Mouse (Mus musculus): ENCODE results near the gene Atic. TPM values are rescaled to one million over a fixed set of nuclear protein-coding genes. Genes with fewer than 3 reads are reported as not detected.

The Atic gene
- polyA plus RNA-seq, 1 experiment from 2014 or later = 32.5 TPM

DNA sequence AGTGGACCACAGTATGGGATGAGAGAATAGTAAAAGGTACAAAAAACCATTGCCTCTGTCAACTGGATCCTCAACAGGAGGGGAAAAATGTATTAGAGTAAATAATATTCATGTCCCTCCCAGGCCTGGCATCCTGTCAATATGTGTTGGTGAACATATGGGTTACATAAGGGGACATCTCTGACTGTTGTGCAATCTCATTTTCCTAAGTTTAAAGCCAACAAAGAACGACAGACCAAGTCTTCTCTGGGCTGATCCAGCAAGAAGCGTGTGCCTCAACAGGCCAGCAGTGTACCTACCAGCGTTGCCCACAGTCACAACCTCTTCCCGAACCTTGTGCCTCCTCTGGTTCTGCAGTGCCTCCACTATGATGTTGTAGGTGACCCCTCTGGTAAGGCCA lies 38.4 kb downstream of the Atic start:
- H3K4me3 ChIP-seq (ENCODE audit: low read depth, low read length) = no peak overlapping the region
- no peak overlapping the region for H3K27ac ChIP-seq (replicated peaks)
- H3K27me3 ChIP-seq (ENCODE audit: control insufficient read depth, insufficient read depth, low read length) = no peaks in the 10 kb centered on the region
- no peak for ATAC-seq (ENCODE audit: low FRiP score, low TSS enrichment)
- DNase-seq (ENCODE audit: low spot score) = no peak
- no peak overlapping the region for H3K4me2 ChIP-seq (replicated peaks; ENCODE audit: low read depth)
- peaks cover 18% of the 10 kb centered on the region for H3K36me3 ChIP-seq (ENCODE audit: control insufficient read depth, insufficient read depth, low read length)
- TF ChIP-seq CTCF (IDR thresholded peaks at IDR 0.05; ENCODE audit: low read depth) = no peak
- TF ChIP-seq EP300 (optimal IDR thresholded peaks at IDR 0.05) = no peak
- no peaks in the 10 kb centered on the region for H3K9me3 ChIP-seq (ENCODE audit: control insufficient read depth, low read length)
- WGBS = 81% methylated on average over 4 of the region's 4 CpGs
- H3K4me1 ChIP-seq (replicated peaks; ENCODE audit: control insufficient read depth, insufficient read depth) = no peaks in the 10 kb centered on the region
- no peak overlapping the region for H3K9ac ChIP-seq (ENCODE audit: low read length)

DNA sequence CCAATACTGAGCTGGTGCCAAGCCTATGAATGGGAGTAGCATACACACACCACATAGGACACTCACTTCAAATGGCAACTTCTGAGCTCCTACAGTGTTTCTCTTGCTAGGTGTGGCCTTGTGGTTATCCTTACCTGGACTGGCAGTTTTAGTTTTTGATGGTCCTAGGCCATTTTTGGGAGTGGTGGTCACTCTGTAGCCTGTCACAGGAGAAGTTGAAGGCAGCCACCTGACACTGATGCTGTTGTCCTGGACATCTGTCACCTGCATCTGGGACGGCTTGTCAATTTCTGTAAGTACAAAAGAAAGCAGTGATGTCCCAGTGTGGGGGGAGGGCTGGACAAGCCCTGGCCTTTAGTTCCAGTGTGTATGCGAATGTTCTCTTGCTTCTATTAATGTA lies 48.8 kb downstream of the Atic start:
- 89% methylated on average over 2 of the region's 2 CpGs for WGBS
- DNase-seq (ENCODE audit: low spot score) (no peak), ATAC-seq (ENCODE audit: low FRiP score, low TSS enrichment) (no peak)
- no peaks in the 10 kb centered on the region for H3K9me3 ChIP-seq (ENCODE audit: control insufficient read depth, low read length)
- TF ChIP-seq CTCF (IDR thresholded peaks at IDR 0.05; ENCODE audit: low read depth) (no peak), EP300 (optimal IDR thresholded peaks at IDR 0.05) (no peak)
- no peak overlapping the region for H3K4me3 ChIP-seq (ENCODE audit: low read depth, low read length)
- peaks cover 12% of the 10 kb centered on the region; the same call in 1 of the 2 replicates for H3K36me3 ChIP-seq (ENCODE audit: control insufficient read depth, insufficient read depth, low read length)
- H3K27ac ChIP-seq (replicated peaks) = no peak overlapping the region
- H3K27me3 ChIP-seq (ENCODE audit: control insufficient read depth, insufficient read depth, low read length) = no peaks in the 10 kb centered on the region
- no peak overlapping the region for H3K9ac ChIP-seq (ENCODE audit: low read length)
- H3K4me2 ChIP-seq (replicated peaks; ENCODE audit: low read depth) = no peak overlapping the region
- H3K4me1 ChIP-seq (replicated peaks; ENCODE audit: control insufficient read depth, insufficient read depth) = no peaks in the 10 kb centered on the region

GRCm38 (mm10) chr1:71606600-71607325 lies 49.8 kb downstream of the Atic start:
- TF ChIP-seq EP300 (optimal IDR thresholded peaks at IDR 0.05) = no peak
- TF ChIP-seq CTCF (IDR thresholded peaks at IDR 0.05; ENCODE audit: low read depth) = no peak
- H3K27ac ChIP-seq (replicated peaks) = no peak overlapping the region
- H3K4me1 ChIP-seq (replicated peaks; ENCODE audit: control insufficient read depth, insufficient read depth) = no peaks in the 10 kb centered on the region
- H3K9me3 ChIP-seq (ENCODE audit: control insufficient read depth, low read length) = no peaks in the 10 kb centered on the region
- DNase-seq (ENCODE audit: low spot score) (no peak), ATAC-seq (ENCODE audit: low FRiP score, low TSS enrichment) (no peak)
- peaks cover 14% of the 10 kb centered on the region; the same call in 1 of the 2 replicates for H3K36me3 ChIP-seq (ENCODE audit: control insufficient read depth, insufficient read depth, low read length)
- H3K27me3 ChIP-seq (ENCODE audit: control insufficient read depth, insufficient read depth, low read length) = no peaks in the 10 kb centered on the region
- no peak overlapping the region for H3K4me2 ChIP-seq (replicated peaks; ENCODE audit: low read depth)
- no peak overlapping the region for H3K4me3 ChIP-seq (ENCODE audit: low read depth, low read length)
- no peak overlapping the region for H3K9ac ChIP-seq (ENCODE audit: low read length)
- 93% methylated on average over 8 of the region's 8 CpGs for WGBS

DNA sequence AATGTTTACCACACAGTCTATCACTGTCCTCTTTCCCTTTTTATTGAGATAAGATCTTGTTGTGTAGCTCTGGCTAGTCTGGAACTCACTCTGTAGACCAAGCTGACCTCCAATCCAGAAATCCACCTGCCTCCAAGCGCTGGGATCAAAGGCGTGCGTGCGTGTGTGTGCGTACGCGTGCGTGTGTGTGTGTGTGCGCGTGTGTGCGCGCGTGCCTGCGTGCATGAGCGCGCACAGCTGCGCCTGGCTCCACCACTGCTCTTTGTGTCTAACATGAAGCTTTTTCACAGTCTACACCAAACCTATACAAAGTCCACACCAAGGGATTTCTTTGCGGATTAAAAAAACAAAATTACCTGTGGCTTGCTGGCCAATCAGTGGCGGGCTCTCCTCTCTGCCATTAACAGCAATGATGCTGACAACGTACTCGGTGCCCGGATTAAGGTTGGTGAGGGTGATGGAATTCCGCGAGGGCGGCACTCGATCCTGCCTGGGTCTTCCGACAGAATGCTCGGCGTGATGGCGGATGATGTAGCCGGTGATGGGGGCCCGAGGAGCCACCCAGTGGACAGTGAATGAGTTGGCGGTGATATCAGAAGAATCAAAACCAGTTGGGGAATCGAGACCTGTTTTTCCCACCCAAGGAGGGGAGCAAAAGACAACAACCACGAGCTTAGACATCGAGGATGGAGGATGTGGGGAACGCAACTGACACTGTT lies 52.3 kb downstream of the Atic start:
- TF ChIP-seq CTCF (IDR thresholded peaks at IDR 0.05; ENCODE audit: low read depth) (no peak), EP300 (optimal IDR thresholded peaks at IDR 0.05) (no peak)
- WGBS = 96% methylated on average over 37 of the region's 37 CpGs
- ATAC-seq (ENCODE audit: low FRiP score, low TSS enrichment) = no peak

DNA sequence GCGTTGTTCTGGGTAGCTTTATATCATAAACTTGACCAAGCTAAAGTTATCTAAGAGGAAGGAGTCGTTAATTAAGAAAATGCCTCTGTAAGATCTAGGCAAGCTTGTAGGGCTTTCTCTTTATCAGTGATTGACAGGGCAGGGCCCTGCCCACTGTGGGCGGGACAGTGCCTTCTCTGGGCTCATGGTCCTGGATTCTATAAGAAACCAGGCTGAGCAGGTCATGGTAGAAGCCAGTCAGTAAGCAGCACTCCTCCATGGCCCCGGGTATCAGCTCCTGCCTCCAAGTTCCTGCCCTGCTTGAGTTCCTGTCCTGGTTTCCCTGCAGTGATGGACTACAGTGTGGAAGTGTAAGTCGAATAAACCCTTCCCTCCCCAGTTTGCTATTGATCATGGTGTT lies 53.0 kb downstream of the Atic start:
- Histone ChIP-seq H3K36me3 (ENCODE audit: control insufficient read depth, insufficient read depth, low read length) (peaks cover 12% of the 10 kb centered on the region), H3K9ac (ENCODE audit: low read length) (no peak overlapping the region), H3K4me1 (replicated peaks; ENCODE audit: control insufficient read depth, insufficient read depth) (no peaks in the 10 kb centered on the region), H3K4me2 (replicated peaks; ENCODE audit: low read depth) (no peak overlapping the region), H3K27ac (replicated peaks) (no peak overlapping the region), H3K4me3 (ENCODE audit: low read depth, low read length) (no peak overlapping the region), H3K27me3 (ENCODE audit: control insufficient read depth, insufficient read depth, low read length) (no peaks in the 10 kb centered on the region), H3K9me3 (ENCODE audit: control insufficient read depth, low read length) (no peaks in the 10 kb centered on the region)
- DNase-seq (ENCODE audit: low spot score) (no peak), ATAC-seq (ENCODE audit: low FRiP score, low TSS enrichment) (no peak)
- no peak for TF ChIP-seq EP300 (optimal IDR thresholded peaks at IDR 0.05)
- TF ChIP-seq CTCF (IDR thresholded peaks at IDR 0.05; ENCODE audit: low read depth) = no peak
- WGBS = 86% methylated on average over 5 of the region's 5 CpGs

More for the DNA sequence above, 52.3 kb downstream of the Atic start:
- no peak for DNase-seq (ENCODE audit: low spot score)
- no peaks in the 10 kb centered on the region for H3K4me1 ChIP-seq (replicated peaks; ENCODE audit: control insufficient read depth, insufficient read depth)
- H3K9ac ChIP-seq (ENCODE audit: low read length) = no peak overlapping the region
- H3K4me3 ChIP-seq (ENCODE audit: low read depth, low read length) = no peak overlapping the region
- H3K4me2 ChIP-seq (replicated peaks; ENCODE audit: low read depth) = no peak overlapping the region
- no peaks in the 10 kb centered on the region for H3K9me3 ChIP-seq (ENCODE audit: control insufficient read depth, low read length)
- no peak overlapping the region for H3K27ac ChIP-seq (replicated peaks)
- H3K27me3 ChIP-seq (ENCODE audit: control insufficient read depth, insufficient read depth, low read length) = no peaks in the 10 kb centered on the region
- H3K36me3 ChIP-seq (ENCODE audit: control insufficient read depth, insufficient read depth, low read length) = peaks cover 12% of the 10 kb centered on the region

DNA sequence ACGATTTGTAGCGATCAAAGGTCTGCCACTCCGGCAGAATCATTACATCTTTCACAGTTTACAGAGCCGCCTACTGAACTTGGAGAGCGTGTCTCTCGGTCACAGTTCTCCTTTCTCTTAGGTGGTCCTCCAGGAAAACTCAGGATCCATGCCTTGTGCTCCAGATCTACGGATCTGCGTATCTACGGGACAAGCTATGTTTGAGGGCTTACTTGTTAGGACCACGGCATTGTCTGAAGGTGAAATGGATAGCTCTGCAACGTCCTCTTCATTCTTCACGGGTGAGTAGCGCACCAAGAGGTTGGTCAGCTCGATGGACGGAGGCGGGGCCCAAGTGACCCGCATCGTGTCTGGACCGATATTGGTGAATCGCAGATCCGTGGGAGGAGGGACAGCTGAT lies 55.3 kb downstream of the Atic start:
- H3K4me2 ChIP-seq (replicated peaks; ENCODE audit: low read depth) = no peak overlapping the region
- TF ChIP-seq CTCF (IDR thresholded peaks at IDR 0.05; ENCODE audit: low read depth) = no peak
- no peak for TF ChIP-seq EP300 (optimal IDR thresholded peaks at IDR 0.05)
- DNase-seq (ENCODE audit: low spot score) (no peak), ATAC-seq (ENCODE audit: low FRiP score, low TSS enrichment) (no peak)
- no peaks in the 10 kb centered on the region for H3K4me1 ChIP-seq (replicated peaks; ENCODE audit: control insufficient read depth, insufficient read depth)
- H3K9ac ChIP-seq (ENCODE audit: low read length) = no peak overlapping the region
- peaks cover 8% of the 10 kb centered on the region for H3K36me3 ChIP-seq (ENCODE audit: control insufficient read depth, insufficient read depth, low read length)
- H3K27me3 ChIP-seq (ENCODE audit: control insufficient read depth, insufficient read depth, low read length) = no peaks in the 10 kb centered on the region
- H3K9me3 ChIP-seq (ENCODE audit: control insufficient read depth, low read length) = no peaks in the 10 kb centered on the region
- no peak overlapping the region for H3K4me3 ChIP-seq (ENCODE audit: low read depth, low read length)
- no peak overlapping the region for H3K27ac ChIP-seq (replicated peaks)
- 95% methylated on average over 21 of the region's 21 CpGs for WGBS
